Mouse (Mus musculus) cerebellum, postnatal 36 days (tissue): ENCODE data around the gene Vwa7.
A peak's percentile ranks its signal among the peaks of the same experiment; 100 is the strongest.
"Not testable (repeated sequence)": the region's sequence is repeated elsewhere in the genome, so short reads cannot be mapped to it uniquely, and the experiment has no call there.

Experiments used
- DNase-seq, 2 experiments: peaks; one replicate each; pipeline ENCODE4 v3.0.0; 2021 to 2022; ENCODE audit warnings: mixed read lengths in 2 of 2

Vwa7 gene

DNA sequence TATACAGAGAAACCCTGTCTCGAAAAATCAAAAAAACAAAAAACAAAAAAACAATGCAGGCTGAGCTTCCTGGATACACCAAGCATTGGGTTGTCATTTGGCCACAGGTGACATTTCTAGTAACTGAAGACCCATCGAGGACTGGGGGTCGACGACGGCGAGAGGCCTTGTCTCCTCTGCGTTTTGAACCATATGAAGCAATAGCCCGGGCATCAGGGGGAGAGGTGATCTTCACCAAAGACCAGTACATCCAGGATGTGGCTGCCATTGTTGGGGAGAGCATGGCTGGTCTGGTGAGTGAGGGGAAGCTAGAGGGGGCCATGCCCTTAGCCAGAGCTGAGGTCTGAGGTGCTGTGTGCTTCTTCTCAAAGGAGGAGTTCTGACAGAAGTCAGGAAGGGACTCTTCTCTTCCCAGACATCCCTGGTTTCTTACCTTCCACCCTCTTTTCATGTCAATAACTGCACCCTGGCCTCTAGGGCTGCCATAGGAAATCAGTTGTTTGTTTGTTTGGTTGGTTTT lies 6.2 kb downstream of the Vwa7 start:
- no peak for DNase-seq

DNA sequence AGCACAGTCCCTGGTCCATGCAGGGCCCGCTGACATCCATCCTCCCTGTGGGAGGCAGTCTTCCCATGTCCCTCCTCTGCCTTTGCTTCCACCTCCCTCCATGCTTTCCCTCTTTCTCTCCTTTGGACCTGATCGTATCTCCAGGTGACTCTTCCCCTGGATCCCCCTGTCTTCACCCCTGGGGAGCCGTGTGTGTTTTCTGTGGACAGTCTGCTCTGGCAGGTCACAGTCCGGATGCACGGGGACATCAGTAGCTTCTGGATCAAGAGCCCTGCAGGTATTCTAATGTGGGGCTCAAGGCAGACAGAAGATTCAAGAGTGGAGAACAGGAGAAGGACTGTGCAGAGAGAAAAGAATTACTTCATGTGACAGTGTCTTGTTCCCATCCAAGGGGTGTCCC lies 6.8 kb downstream of the Vwa7 start:
- no peak for DNase-seq

DNA sequence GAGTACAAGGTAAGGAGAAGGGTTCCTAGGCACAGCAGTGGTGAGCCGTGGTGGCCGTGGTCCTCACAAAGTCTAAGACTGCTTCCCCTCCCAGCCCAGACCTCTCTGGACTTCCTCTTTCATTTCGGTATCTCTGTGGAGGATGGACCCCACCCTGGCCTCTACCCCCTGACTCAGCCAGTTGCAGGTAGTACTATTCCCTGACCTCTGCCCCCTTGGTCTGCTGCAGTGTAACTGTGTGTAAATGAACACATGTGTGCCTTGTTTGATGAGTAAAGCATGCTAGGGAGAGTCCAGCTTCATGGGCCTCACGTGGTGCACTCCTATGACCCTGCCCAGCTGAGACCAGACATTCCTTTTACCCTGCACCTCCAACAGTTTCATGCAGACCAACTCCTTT lies 7.4 kb downstream of the Vwa7 start:
- DNase-seq = no peak

DNA sequence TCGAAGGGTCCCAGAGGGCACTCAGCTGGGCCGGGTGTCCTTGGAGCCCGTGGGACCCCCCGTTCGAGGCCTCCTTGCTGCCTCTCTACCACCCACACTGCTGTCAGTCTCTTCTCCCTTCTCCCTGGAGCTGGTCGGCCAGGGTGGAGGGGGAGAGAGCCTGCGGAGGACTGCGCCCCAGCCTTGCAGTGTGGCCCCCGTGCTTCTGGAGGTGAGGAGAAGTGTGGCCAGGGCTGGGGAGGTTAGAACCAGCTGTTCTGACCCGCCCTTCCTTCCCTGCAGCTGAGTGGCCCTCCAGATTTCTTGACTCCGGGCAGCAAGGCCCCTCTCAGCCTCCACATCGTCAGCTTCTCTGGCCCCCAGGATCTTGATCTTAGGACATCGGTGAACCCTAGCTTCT lies 7.9 kb downstream of the Vwa7 start:
- DNase-seq = no peak

DNA sequence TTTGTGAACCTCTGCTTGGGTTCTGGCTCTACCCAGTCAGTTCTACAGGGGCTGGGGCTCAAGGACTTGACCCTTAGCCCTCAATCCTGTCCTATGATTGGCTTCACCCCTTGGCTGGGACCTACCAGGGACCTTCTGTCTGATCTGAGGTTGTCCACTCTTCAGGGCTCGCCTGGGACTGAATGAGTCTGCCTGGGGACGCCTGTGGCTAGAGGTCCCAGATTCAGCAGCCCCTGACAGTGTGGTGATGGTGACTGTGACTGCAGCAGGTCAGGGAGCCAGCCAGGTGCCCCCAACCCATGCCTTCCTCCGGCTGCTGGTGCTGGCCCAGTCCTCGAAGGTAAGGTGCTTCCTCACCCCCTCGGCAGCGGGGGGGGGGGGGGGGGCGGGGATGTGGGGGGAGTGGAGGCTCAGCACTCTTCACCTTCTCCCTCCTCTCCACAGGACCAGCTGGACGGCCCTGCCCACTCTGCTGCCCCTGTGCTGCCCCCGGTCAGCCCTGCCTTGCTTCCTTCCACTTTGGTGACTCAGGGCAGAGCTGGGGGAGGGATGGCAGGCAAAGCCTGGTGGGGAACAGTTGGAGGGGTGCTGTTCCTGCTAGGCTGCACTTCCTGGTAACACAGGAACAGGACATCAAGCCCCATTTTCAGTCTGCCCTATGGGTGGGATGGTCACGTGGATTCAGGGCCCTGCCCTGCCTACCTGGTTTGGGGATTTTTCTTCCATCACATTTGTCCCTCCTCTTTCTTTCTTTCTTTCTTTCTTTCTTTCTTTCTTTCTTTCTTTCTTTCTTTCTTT lies 8.5 kb downstream of the Vwa7 start:
- no peak for DNase-seq

DNA sequence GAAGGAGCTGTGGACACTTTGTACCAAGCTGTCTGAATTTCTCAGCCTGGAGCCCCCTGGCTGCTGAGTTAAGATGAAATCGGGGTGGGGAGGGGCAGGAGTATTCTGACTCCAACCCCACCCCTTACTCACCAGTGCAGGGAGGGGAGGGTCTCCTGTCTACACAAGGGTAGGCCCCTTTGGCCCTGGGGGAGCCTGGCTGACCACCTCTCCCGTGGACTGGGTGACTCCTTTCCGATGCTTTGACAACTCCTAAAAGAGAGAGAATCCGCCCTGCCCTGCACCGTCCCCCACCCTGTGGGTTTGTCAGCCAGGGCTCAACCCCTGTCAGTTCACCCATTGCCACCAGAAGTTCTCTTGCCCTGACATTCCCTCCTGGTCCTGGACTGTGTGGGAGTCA lies 9.8 kb downstream of the Vwa7 start:
- no peak for DNase-seq

GRCm38 (mm10) chr17:35027277-35028068 lies 11.1 kb downstream of the Vwa7 start, which contains the start of gene Sapcd1:
Gene Sapcd1, minus strand, starts transcription at chr17:35028016.
- peak in 1 of 2 experiments; percentile 30 for DNase-seq

GRCm38 (mm10) chr17:35028315-35028714 lies 11.9 kb downstream of the Vwa7 start:
- no peak for DNase-seq

DNA sequence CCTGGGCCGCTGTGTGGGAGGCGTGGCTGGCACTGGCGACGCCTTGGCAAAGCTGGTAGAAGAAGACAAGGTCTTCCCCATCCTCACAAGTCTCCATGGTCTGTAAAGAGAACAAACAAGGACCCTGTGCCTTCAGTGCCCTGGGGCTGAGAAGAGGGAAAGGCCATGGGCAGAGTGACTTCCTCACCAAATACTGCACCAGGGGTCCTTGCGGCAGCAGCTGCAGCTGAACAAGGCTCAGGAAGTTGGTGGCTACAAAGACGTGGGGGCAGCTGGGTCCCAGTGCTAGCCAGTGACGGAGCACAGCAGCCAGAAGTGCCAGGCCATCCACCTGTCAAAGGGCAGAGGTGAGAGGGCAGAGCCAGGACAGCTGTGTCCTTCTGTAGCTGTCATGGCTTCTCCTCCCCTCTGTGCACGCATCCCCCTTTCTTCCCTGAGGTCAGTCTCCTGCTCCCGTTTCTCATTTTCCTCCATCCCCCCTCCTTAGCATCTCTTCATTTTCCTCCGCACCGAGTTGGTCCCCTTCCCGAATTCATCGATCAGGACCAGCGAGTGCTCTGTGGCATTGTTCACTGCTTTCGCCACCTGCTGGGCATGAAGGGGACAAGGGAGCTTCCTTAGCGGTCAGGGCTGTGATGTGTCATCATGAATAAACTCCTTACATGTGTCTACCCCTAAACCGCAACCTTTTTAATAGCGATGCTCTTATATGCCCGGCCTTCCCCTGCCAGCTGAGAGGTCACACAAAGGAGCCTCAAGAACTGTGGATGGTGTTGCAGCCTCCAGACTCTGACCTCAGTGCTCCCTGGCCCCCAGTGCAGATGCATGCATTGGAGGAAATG lies 13.5 kb downstream of the Vwa7 start:
- peak in 1 of 2 experiments; percentile 18 for DNase-seq

GRCm38 (mm10) chr17:35031272-35031671 lies 14.9 kb downstream of the Vwa7 start:
- DNase-seq = no peak

DNA sequence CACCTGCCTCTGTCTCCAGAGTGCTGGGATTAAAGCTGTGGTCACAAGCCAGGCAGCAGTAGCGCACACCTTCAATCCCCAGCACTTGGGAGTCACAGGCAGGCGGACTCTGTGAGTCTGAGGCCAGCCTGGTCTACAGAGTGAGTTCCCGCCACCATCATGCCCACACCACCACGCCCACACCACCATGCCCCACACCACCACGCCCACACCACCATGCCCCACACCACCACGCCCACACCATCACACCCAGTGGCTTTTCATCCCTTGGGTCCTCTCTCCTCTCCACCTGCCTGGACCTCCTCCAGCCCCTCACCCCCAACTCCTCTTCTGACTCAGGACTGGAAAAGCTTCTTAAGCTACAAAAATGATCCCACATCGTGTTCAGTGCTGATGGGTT lies 15.5 kb downstream of the Vwa7 start:
- no peak for DNase-seq

DNA sequence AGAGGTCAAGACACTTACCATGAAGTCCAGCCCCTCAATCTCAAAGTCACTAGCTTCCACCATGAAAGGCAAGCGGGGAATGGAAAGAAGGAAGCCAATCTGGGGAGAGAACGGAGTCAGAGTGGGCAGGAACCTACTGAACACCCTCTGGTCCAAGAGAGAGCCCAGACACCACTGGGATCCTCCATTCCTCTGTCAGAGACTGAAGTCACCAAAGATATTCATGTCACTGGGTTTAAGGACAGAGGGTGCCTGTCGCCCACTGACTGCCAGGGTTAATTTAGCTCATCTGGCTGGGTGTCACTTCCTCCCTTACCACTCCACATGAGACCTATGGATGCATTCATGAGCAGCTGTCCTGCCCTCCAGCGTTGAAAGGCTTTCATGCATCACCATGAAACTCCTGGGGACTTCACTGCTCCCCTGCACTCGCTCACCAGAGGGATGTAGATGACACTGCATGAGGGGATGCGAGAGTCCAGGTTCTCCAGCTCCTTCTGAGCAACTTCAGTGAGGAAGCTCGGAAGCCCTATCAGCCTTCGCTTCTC lies 16.0 kb downstream of the Vwa7 start:
- DNase-seq = no peak

GRCm38 (mm10) chr17:35033703-35034102 lies 17.3 kb downstream of the Vwa7 start:
- DNase-seq = not testable (repeated sequence)

- DNase-seq = no peak
Observed at GRCm38 (mm10) chr17:35034896-35035295, 18.5 kb downstream of the Vwa7 start.

- no peak for DNase-seq
Observed at GRCm38 (mm10) chr17:35039121-35039873, 22.9 kb downstream of the Vwa7 start.

- DNase-seq = no peak
Observed at GRCm38 (mm10) chr17:35043794-35044193, 27.4 kb downstream of the Vwa7 start.

DNA sequence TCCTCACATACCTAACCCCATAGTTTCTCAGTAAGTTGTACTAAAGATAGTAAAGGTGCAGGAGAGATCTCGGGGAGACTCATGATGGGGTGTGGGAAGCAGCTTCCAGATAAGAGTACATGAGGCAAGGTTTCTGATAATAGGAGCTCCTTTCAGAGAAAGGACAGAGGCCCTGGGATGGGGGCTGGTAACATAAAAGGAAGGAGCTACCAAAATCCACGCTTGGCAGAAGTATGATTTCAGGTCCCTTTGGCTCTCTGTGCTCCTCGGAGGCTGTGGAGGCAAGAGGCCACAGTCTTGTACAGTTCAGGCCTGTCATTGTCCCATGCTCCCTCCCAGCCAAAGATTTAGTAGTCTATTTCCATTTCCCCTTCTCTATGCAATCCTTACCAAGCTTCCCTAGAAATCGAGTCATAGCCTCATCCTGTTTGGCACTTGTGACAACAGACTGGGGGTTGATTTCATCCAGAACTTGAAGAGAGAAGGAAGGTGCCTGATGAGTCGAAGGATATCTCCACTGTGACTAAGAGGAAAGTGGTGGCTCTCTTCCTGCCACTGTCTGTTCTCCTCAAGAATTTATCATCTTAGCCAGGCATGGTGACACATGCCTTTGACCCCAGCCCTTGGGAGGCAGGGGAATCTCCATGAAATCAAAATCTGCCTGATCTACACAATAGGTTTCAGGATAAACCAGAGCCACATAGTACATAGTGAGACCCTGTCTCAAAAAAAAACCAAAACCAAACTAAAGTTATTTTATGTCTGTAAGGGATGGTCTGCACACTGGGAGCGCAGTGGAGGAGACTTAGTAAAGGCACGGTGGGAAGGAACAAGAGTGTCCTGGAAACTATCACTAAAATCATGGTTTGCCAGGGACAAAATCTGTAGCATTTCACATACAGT lies 28.8 kb downstream of the Vwa7 start:
- no peak for DNase-seq

DNA sequence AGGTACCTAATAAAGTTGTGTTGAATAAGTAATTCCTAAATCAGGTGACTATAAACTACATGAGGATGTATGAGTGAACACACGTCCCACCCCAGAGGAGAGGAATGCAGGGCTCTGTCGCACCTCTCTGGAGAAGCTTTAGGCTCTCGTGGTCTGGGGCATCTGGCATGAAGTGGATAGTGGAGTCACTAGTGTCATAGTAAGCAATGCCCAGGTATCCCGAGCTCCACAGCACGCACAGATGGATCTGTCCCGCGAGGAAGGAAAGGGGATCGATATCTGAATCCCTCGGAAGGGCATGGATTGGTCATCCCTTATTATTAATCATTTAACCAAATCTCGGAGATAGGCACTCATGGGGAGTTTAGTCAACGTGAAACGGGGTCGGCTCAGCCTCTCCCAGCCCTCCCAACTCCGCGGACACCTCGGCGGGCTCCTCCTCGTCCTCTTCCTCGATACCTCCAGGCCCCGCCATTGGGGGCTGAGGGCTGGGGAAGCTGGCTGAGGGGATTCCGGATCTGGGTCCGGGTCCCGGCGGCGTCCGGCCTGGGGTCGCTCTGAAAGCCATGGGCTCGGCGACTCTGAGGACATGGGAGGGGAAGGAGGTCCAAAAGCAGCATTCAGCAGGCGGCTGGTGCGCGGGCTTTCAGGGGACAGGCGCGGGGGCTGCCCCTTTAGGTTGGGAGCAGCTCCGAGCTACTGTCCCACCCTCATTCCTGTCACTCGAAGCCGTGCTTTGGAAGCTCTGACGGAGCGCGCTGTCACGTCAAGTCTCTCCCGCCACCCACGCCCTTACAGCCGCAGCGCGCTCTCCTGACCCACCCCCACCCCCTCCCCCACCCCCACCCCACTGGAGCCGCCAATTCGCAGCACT lies 29.7 kb downstream of the Vwa7 start:
- DNase-seq = no peak

DNA sequence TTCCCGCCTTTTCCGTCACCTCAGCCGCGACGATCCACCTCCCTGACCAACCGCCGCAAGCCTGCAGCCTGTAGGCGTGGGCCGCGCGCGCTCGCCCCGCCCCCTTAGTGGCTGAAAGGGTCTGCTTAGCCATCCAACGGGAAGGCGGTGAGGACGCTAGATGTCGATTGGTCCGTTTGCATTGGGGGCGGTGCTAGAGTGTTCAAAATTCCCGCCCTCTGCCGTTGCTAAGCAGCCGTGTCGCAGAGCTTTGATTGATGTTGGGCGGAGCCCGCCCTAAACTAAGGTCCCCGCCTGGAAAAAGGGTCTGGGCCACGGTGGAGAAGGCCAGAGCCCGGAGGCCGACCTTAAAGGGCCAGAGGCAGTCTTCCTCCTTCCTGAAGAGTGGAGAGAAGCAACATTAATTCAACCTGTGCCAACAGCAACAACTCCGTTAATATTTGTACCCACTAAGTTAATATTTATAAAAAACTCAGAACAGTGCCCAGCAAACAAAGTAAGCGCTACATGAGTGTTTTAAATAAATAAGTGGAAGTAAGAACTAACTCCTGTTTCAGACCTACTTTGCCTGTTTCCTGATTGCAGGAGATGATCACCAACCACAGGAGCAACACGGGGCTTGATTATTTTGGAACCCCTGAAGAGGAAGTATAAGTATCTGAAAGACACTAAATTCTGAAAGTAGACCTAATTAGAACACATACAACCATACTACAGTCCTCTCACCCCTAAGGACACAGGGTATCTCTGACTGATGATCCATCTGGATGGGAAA lies 30.5 kb downstream of the Vwa7 start, which contains the start of gene Msh5:
Gene Msh5, minus strand, starts transcription at position 65 of the 775 bp plus-strand sequence.
- DNase-seq = peak; percentile 95
